8 mouse cellular contexts compared by ENCODE assay signal in the genomic region with DNA sequence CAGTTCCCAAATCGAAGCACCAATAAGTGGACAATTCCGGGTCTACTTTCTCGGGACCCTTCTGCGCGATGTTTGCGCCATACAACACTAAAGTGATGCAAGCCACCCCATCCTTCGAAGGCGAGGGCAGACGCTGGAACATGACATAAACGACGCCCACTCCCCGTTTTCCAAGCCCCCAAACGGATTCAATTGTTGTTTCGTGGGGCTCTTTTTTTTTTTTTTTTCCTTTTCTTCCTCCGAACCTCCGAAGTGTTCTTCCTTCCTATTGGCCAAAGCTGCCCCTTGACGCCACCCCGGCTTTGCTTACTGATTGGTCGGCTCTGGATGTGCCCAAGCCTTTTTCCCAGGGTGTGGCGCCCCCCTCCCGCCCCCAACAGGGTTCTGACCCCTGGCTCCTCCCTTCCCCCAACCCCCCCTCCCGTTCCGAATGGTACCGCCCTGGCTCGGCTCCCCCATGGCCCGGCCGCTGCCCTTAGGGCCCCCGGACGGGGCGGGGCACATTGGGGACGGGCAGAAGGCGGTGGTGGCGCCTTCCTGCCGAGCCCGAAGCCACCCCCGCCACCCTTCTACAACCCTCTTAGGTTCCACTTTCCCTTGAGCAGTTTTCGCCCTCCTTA. TPM values are rescaled to one million over a fixed set of nuclear protein-coding genes. Genes with fewer than 3 reads are reported as not detected.
A peak's percentile ranks its signal among the peaks of the same experiment; 100 is the strongest.
DNase-seq lines count a peak whose midpoint lies in the region; ATAC-seq and TF ChIP-seq lines count a peak whose summit lies in the region.

No protein-coding gene starts in this region.

- H3K36me3 ChIP-seq in ES-E14 (ENCODE audit: control insufficient read depth, insufficient read depth, low read length, poor library complexity, severe bottlenecking), result peaks cover 2% of the 10 kb centered on the region
- peaks cover 11% of the 10 kb centered on the region; the same call in 1 of the 2 replicates for H3K36me3 ChIP-seq in forebrain, embryonic 14.5 days (ENCODE audit: control insufficient read depth, insufficient read depth, low read length)
- H3K36me3 ChIP-seq in lung, embryonic 15.5 days, result no peaks in the 10 kb centered on the region; the same call in 1 of the 2 replicates

- 24% methylated on average over 37 of the region's 37 CpGs for WGBS in forebrain, embryonic 14.5 days
- 16% methylated on average over 29 of the region's 37 CpGs for WGBS in lung, embryonic 15.5 days

- peak; percentile 89 for ATAC-seq in forebrain, embryonic 14.5 days
- ATAC-seq in hematopoietic stem cell, adult 5-6 weeks (replicated peaks in 1 of 2; ENCODE audit: insufficient read depth in 1 of 2, low FRiP score in 2 of 2, low TSS enrichment in 1 of 2, low read depth in 1 of 2, poor library complexity in 2 of 2, severe bottlenecking in 2 of 2), result peak; percentile 77 to 82
- ATAC-seq in lung, embryonic 15.5 days (ENCODE audit: borderline replicate concordance, extremely low read depth, low FRiP score, low TSS enrichment), result peak; percentile 85

- H3K4me1 ChIP-seq in ES-E14 (ENCODE audit: control insufficient read depth in 2 of 2, insufficient read depth in 2 of 2, low read length in 2 of 2, poor library complexity in 1 of 2), result peaks cover 0 to 3% of the 10 kb centered on the region in 2 experiments; a peak in 1 of 4 replicates
- no peaks in the 10 kb centered on the region for H3K4me1 ChIP-seq in forebrain, embryonic 14.5 days (ENCODE audit: control insufficient read depth, insufficient read depth, low read length)
- no peaks in the 10 kb centered on the region for H3K4me1 ChIP-seq in lung, embryonic 15.5 days

- in situ Hi-C loops in ES-E14 (cut with MboI; ENCODE audit: low sequenced_read_pairs in 2 of 2, unreplicated experiment in 2 of 2), result no loop called here

- H3K4me2 ChIP-seq in forebrain, embryonic 14.5 days (ENCODE audit: low read length), result peak overlapping the region; percentile 56
- H3K4me2 ChIP-seq in lung, embryonic 15.5 days, result peak overlapping the region; percentile 70

- H3K27ac ChIP-seq in ES-E14 (ENCODE audit: insufficient read depth, low read depth, low read length, poor library complexity, severe bottlenecking), result 0 out of 2 replicates have a peak overlapping the region, but pooled peaks have one; percentile 25
- H3K27ac ChIP-seq in forebrain, embryonic 14.5 days (ENCODE audit: low read depth, low read length), result peak overlapping the region; percentile 86
- peak overlapping the region; percentile 98 for H3K27ac ChIP-seq in lung, embryonic 15.5 days

- H3K27me3 ChIP-seq in forebrain, embryonic 14.5 days (replicated peaks; ENCODE audit: control insufficient read depth, insufficient read depth, low read length), result no peaks in the 10 kb centered on the region
- H3K27me3 ChIP-seq in lung, embryonic 15.5 days, result no peaks in the 10 kb centered on the region

- no peak for DNase-seq in ES-E14 (ENCODE audit: low read depth, low spot score)
- DNase-seq in c-Kit-positive CD71-negative TER-119-negative erythroid progenitor cells, embryonic 14.5 days (ENCODE audit: low read depth), result peak; percentile 73
- DNase-seq in forebrain, embryonic 14.5 days (ENCODE audit: low spot score), result peak; percentile 92
- peak; percentile 55 to 70 for DNase-seq in layer of hippocampus, adult 8-10 months (ENCODE audit: low spot score in 2 of 2)
- peak; percentile 40 for DNase-seq in ovary, postnatal 10 days (ENCODE audit: low spot score)
- DNase-seq in thymus, postnatal 25 days, result peak; percentile 79

- H3K9ac ChIP-seq in ES-E14 (ENCODE audit: insufficient read depth, low read depth, low read length, poor library complexity, severe bottlenecking), result peak overlapping the region; percentile 71; the same call in 1 of the 2 replicates
- H3K9ac ChIP-seq in forebrain, embryonic 14.5 days (ENCODE audit: low read length), result peak overlapping the region; percentile 72
- peak overlapping the region; percentile 47 for H3K9ac ChIP-seq in lung, embryonic 15.5 days

- H3K9me3 ChIP-seq in ES-E14 (ENCODE audit: control insufficient read depth, insufficient read depth, low read depth, low read length), result no peaks in the 10 kb centered on the region
- no peaks in the 10 kb centered on the region for H3K9me3 ChIP-seq in forebrain, embryonic 14.5 days (replicated peaks; ENCODE audit: control insufficient read depth, low read length)
- H3K9me3 ChIP-seq in lung, embryonic 15.5 days, result no peaks in the 10 kb centered on the region

- peak overlapping the region; percentile 92 to 93 for H3K4me3 ChIP-seq in ES-E14 (ENCODE audit: insufficient read depth in 1 of 2, low read depth in 1 of 2, low read length in 2 of 2, poor library complexity in 1 of 2, severe bottlenecking in 1 of 2)
- peak overlapping the region; percentile 43 for H3K4me3 ChIP-seq in forebrain, embryonic 14.5 days (ENCODE audit: low read depth, low read length)
- H3K4me3 ChIP-seq in lung, embryonic 15.5 days, result peak overlapping the region; percentile 47

TF ChIP-seq in ES-E14, 5 proteins besides CTCF, POLR2A, EP300 and RAD21:
- TF ChIP-seq ZNF384 (IDR thresholded peaks at IDR 0.05; ENCODE audit: low read depth, low read length), result peak; percentile 95
- no peak for TF ChIP-seq ZC3H11A (IDR thresholded peaks at IDR 0.05; ENCODE audit: borderline replicate concordance, low read depth, low read length)
- no peak for TF ChIP-seq HCFC1 (IDR thresholded peaks at IDR 0.05; ENCODE audit: borderline replicate concordance, insufficient read depth, low read length)
- TF ChIP-seq CHD2 (IDR thresholded peaks at IDR 0.05; ENCODE audit: low read depth, low read length), result no peak
TF ChIP-seq in ES-E14: peak in this region for 1.

RNA-seq across cellular contexts. Expression of a gene that starts 27.8 kb away (rescaled TPM):
- 52.0 and 57.7 TPM in 2 replicates for total RNA-seq in ES-E14 (2012; rRNA removed)
- 17.9 and 18.7 TPM in 2 replicates for polyA plus RNA-seq in forebrain, embryonic 14.5 days (2014; fragmentation: Nextera tagmentation; extraction: Ambion mirVana)
- total RNA-seq in hematopoietic stem cell, adult 5-6 weeks (2017), result 64.1 and 76.8 TPM in 2 replicates
- total RNA-seq in layer of hippocampus, adult 8-10 months (2022), result 10 to 100 TPM; 16.5 to 22.3 (median 19.2) TPM
- polyA plus RNA-seq in lung, embryonic 15.5 days (2015; fragmentation: Nextera tagmentation; extraction: Ambion mirVana), result 16.7 and 16.8 TPM in 2 replicates

RNA-seq across cellular contexts. Expression of a gene that starts 56.7 kb away (rescaled TPM):
- 1.7 and 2.7 TPM in 2 replicates for total RNA-seq in ES-E14 (2012; rRNA removed)
- 4.7 and 6.6 TPM in 2 replicates for polyA plus RNA-seq in forebrain, embryonic 14.5 days (2014; fragmentation: Nextera tagmentation; extraction: Ambion mirVana)
- total RNA-seq in hematopoietic stem cell, adult 5-6 weeks (2017), result 9.6 and 12.4 TPM in 2 replicates
- total RNA-seq in layer of hippocampus, adult 8-10 months (2022), result 10 to 100 TPM; 16.2 to 20.8 (median 19.0) TPM
- polyA plus RNA-seq in lung, embryonic 15.5 days (2015; fragmentation: Nextera tagmentation; extraction: Ambion mirVana), result 4.8 and 5.2 TPM in 2 replicates

Comparison
In these comparisons a context has a peak if more than half of its experiments do, and no peak if none do; other contexts are left out.
1. H3K27ac ChIP-seq: peak in every context shown above with its lines; median percentile 98 in lung, embryonic 15.5 days; 86 in forebrain, embryonic 14.5 days; 25 in ES-E14.